Mouse (Mus musculus) MEL (cell line): ENCODE measurements at regions not wholly inside any gene's neighbourhood (a gene's known extent, or its start where the extent isn't known, plus 50 kb on each side); places are given as distances from the start of the nearest gene placed in this dataset.

Experiments used
- DNase-seq: peaks from one replicate; pipeline ENCODE4 v3.0.0; 2011; ENCODE audit warnings: low read depth, low spot score
- H3K27ac ChIP-seq: 2 replicates; pipeline ENCODE4 v1.5.1; 2012; ENCODE audit warnings: low read depth, mild to moderate bottlenecking, control low read depth, low read length, moderate library complexity; ENCODE audit not compliant: control insufficient read depth
- H3K27me3 ChIP-seq, 2 experiments: fragments of 150-350 bp in 1 of 2; sonication (generic) in 1 of 2; 2 replicates each; pipeline ENCODE4 v1.6.1; 2012; ENCODE audit warnings: low read length in 2 of 2, mild to moderate bottlenecking in 2 of 2, improper control_type of control experiment in 1 of 2, moderate library complexity in 1 of 2; ENCODE audit not compliant: insufficient read depth in 2 of 2, control insufficient read depth in 1 of 2
- H3K36me3 ChIP-seq, 2 experiments: 2 replicates each; pipeline ENCODE4 v1.6.1; 2012 to 2014; ENCODE audit warnings: low read length in 2 of 2, improper control_type of control experiment in 1 of 2, inconsistent platforms in 1 of 2, mild to moderate bottlenecking in 1 of 2; ENCODE audit not compliant: insufficient read depth in 2 of 2, control insufficient read depth in 1 of 2
- H3K4me1 ChIP-seq, 2 experiments: fragments of 150-350 bp in 1 of 2; sonication (generic) in 1 of 2; 2 replicates each; pipeline ENCODE4 v1.6.1; 2012; ENCODE audit warnings: low read length in 2 of 2, improper control_type of control experiment in 1 of 2, mild to moderate bottlenecking in 1 of 2; ENCODE audit not compliant: insufficient read depth in 2 of 2, control insufficient read depth in 1 of 2
- H3K4me3 ChIP-seq, 2 experiments: fragments of 150-350 bp in 1 of 2; sonication (generic) in 1 of 2; 2 replicates each; pipeline ENCODE4 v1.5.1; 2012; ENCODE audit warnings: low read depth in 2 of 2, low read length in 2 of 2, mild to moderate bottlenecking in 2 of 2, moderate library complexity in 2 of 2, control low read depth in 1 of 2, improper control_type of control experiment in 1 of 2; ENCODE audit not compliant: control insufficient read depth in 1 of 2, insufficient read depth in 1 of 2
- H3K79me2 ChIP-seq: 2 replicates; pipeline ENCODE4 v1.6.1; 2012; ENCODE audit warnings: mild to moderate bottlenecking, low read length, moderate library complexity; ENCODE audit not compliant: control insufficient read depth, poor library complexity, insufficient read depth
- H3K9ac ChIP-seq: 2 replicates; pipeline ENCODE4 v1.6.1; 2012; ENCODE audit warnings: low read depth, mild to moderate bottlenecking, control low read depth, low read length, moderate library complexity; ENCODE audit not compliant: control insufficient read depth, poor library complexity, severe bottlenecking
- H3K9me3 ChIP-seq: fragments of 150-350 bp; sonication (generic); replicated peaks from 2 replicates; pipeline ENCODE4 v1.6.1; 2012; ENCODE audit warnings: mild to moderate bottlenecking, low read length, improper control_type of control experiment, moderate library complexity; ENCODE audit not compliant: insufficient read depth
- BHLHE40 ChIP-seq: IDR thresholded peaks from 2 replicates; pipeline ENCODE4 v1.6.1; 2012; ENCODE audit warnings: low read depth, mild to moderate bottlenecking, inconsistent platforms, low read length, improper control_type of control experiment, borderline replicate concordance
- E2F4 ChIP-seq: IDR thresholded peaks from 2 replicates; pipeline ENCODE4 v1.6.1; 2011; ENCODE audit warnings: low read depth, low read length, improper control_type of control experiment, borderline replicate concordance
- ELF1 ChIP-seq: IDR thresholded peaks from 2 replicates; pipeline ENCODE4 v1.6.1; 2014; ENCODE audit warnings: low read depth, mild to moderate bottlenecking, inconsistent platforms, low read length, improper control_type of control experiment, moderate library complexity
- ETS1 ChIP-seq: IDR thresholded peaks from 2 replicates; pipeline ENCODE4 v1.6.1; 2012; ENCODE audit warnings: low read depth, mild to moderate bottlenecking, inconsistent platforms, low read length, improper control_type of control experiment, moderate library complexity
- GABPA ChIP-seq: IDR thresholded peaks from 2 replicates; pipeline ENCODE4 v1.6.1; 2012; ENCODE audit warnings: low read depth, mild to moderate bottlenecking, inconsistent platforms, low read length, improper control_type of control experiment, moderate library complexity
- GATA1 ChIP-seq: IDR thresholded peaks from 2 replicates; pipeline ENCODE4 v1.6.1; 2011; ENCODE audit warnings: low read depth, low read length, improper control_type of control experiment
- JUND ChIP-seq: IDR thresholded peaks from 2 replicates; pipeline ENCODE4 v1.6.1; 2011; ENCODE audit warnings: low read depth, mild to moderate bottlenecking, improper control_type of control experiment, low read length
- MAX ChIP-seq: IDR thresholded peaks from 2 replicates; pipeline ENCODE4 v1.6.1; 2011; ENCODE audit warnings: low read length, improper control_type of control experiment
- MEF2A ChIP-seq: IDR thresholded peaks from 2 replicates; pipeline ENCODE4 v1.6.1; 2014; ENCODE audit warnings: low read depth, mild to moderate bottlenecking, inconsistent platforms, low read length, improper control_type of control experiment; ENCODE audit not compliant: poor library complexity, insufficient replicate concordance, severe bottlenecking; ENCODE audit errors: extremely low read depth
- MYB ChIP-seq: IDR thresholded peaks from 2 replicates; pipeline ENCODE4 v1.6.1; 2011; ENCODE audit warnings: mild to moderate bottlenecking, low read depth, low read length, improper control_type of control experiment
- MYC ChIP-seq: IDR thresholded peaks from 2 replicates; pipeline ENCODE4 v1.6.1; 2011; ENCODE audit warnings: low read depth, mild to moderate bottlenecking, low read length, improper control_type of control experiment, moderate library complexity
- NELFE ChIP-seq: IDR thresholded peaks from 2 replicates; pipeline ENCODE4 v1.6.1; 2011; ENCODE audit warnings: low read depth, low read length, improper control_type of control experiment
- POLR2AphosphoS2 ChIP-seq: IDR thresholded peaks from 2 replicates; pipeline ENCODE4 v1.6.1; 2011; ENCODE audit warnings: low read length, improper control_type of control experiment
- POLR2AphosphoS5 ChIP-seq: IDR thresholded peaks from 2 replicates; pipeline ENCODE4 v1.6.1; 2012; ENCODE audit warnings: low read depth, borderline replicate concordance, mild to moderate bottlenecking, inconsistent platforms, low read length, moderate library complexity, mixed read lengths
- RAD21 ChIP-seq: IDR thresholded peaks from 2 replicates; pipeline ENCODE4 v1.6.1; 2011; ENCODE audit warnings: mild to moderate bottlenecking, low read depth, low read length, improper control_type of control experiment
- RCOR1 ChIP-seq: IDR thresholded peaks from 2 replicates; pipeline ENCODE4 v1.6.1; 2012; ENCODE audit warnings: low read depth, mild to moderate bottlenecking, inconsistent platforms, low read length, improper control_type of control experiment
- SIN3A ChIP-seq: IDR thresholded peaks from 2 replicates; pipeline ENCODE4 v1.6.1; 2012; ENCODE audit warnings: low read length, improper control_type of control experiment, inconsistent platforms
- TAL1 ChIP-seq: IDR thresholded peaks from 2 replicates; pipeline ENCODE4 v1.6.1; 2012; ENCODE audit warnings: mild to moderate bottlenecking, inconsistent platforms, low read length, moderate library complexity, mixed read lengths
- USF1 ChIP-seq: IDR thresholded peaks from 2 replicates; pipeline ENCODE4 v1.6.1; 2014; ENCODE audit warnings: low read depth, mild to moderate bottlenecking, inconsistent platforms, low read length, improper control_type of control experiment, moderate library complexity
- USF2 ChIP-seq, 2 experiments: IDR thresholded peaks; 2 replicates each; pipeline ENCODE4 v1.6.1; 2011 to 2012; ENCODE audit warnings: improper control_type of control experiment in 2 of 2, low read length in 2 of 2, borderline replicate concordance in 1 of 2, inconsistent platforms in 1 of 2, low read depth in 1 of 2, mild to moderate bottlenecking in 1 of 2; ENCODE audit not compliant: insufficient read depth in 1 of 2
- ZKSCAN1 ChIP-seq: IDR thresholded peaks from 2 replicates; pipeline ENCODE4 v1.6.1; 2012; ENCODE audit warnings: low read depth, mild to moderate bottlenecking, inconsistent platforms, low read length, improper control_type of control experiment, moderate library complexity
- ZMIZ1 ChIP-seq: IDR thresholded peaks from 2 replicates; pipeline ENCODE4 v1.6.1; 2012; ENCODE audit warnings: low read depth, mild to moderate bottlenecking, inconsistent platforms, low read length, improper control_type of control experiment, moderate library complexity

- H3K4me3 ChIP-seq: no peak overlapping the region
- DNase-seq: no peak
- TF ChIP-seq MYC (no peak), ELF1 (no peak), TAL1 (no peak), MEF2A (no peak), RAD21 (no peak), MAX (no peak), ZMIZ1 (no peak), ZKSCAN1 (no peak), E2F4 (no peak), GATA1 (no peak), MYB (no peak), NELFE (no peak), ETS1 (no peak), GABPA (no peak), RCOR1 (no peak), USF1 (no peak), SIN3A (no peak)
- no peaks in the 10 kb centered on the region; a peak in 1 of 4 replicates for H3K27me3 ChIP-seq
- H3K27ac ChIP-seq: no peak overlapping the region
- no peaks in the 10 kb centered on the region for H3K36me3 ChIP-seq
- H3K9me3 ChIP-seq: no peaks in the 10 kb centered on the region
- H3K79me2 ChIP-seq: no peaks in the 10 kb centered on the region
- no peak overlapping the region for H3K9ac ChIP-seq
- no peaks in the 10 kb centered on the region for H3K4me1 ChIP-seq
These were observed 181.7 kb downstream of the Rps29 start for GRCm38 (mm10) chr12:68977276-68977675.

GRCm38 (mm10) chr12:68947240-68947639 lies 211.7 kb downstream of the Rps29 start:
- H3K27ac ChIP-seq: no peak overlapping the region
- no peaks in the 10 kb centered on the region for H3K9me3 ChIP-seq
- no peak overlapping the region for H3K4me3 ChIP-seq
- no peaks in the 10 kb centered on the region for H3K4me1 ChIP-seq
- H3K27me3 ChIP-seq: no peaks in the 10 kb centered on the region
- H3K9ac ChIP-seq: no peak overlapping the region
- H3K36me3 ChIP-seq: no peaks in the 10 kb centered on the region
- DNase-seq: no peak
- TF ChIP-seq BHLHE40: no peak
- no peak for TF ChIP-seq POLR2AphosphoS5
- no peak for TF ChIP-seq JUND
- TF ChIP-seq USF2 (IDR thresholded peaks at IDR 0.05; ENCODE audit: borderline replicate concordance in 1 of 2, insufficient read depth in 1 of 2, low read depth in 1 of 2, low read length in 2 of 2): no peak
- no peak for TF ChIP-seq USF1
- TF ChIP-seq POLR2AphosphoS2: no peak
- TF ChIP-seq, all 39 proteins: peak for 0
- H3K79me2 ChIP-seq: no peaks in the 10 kb centered on the region
